Mouse (Mus musculus) lung, adult 18-20 months (tissue): ENCODE data around the gene Ubc.

ENCODE experiments used
- DNase-seq, 2 experiments: peaks; one replicate each; pipeline ENCODE4 v3.0.0; 2022; ENCODE audit warnings: mixed read lengths in 2 of 2

Ubc gene

DNA sequence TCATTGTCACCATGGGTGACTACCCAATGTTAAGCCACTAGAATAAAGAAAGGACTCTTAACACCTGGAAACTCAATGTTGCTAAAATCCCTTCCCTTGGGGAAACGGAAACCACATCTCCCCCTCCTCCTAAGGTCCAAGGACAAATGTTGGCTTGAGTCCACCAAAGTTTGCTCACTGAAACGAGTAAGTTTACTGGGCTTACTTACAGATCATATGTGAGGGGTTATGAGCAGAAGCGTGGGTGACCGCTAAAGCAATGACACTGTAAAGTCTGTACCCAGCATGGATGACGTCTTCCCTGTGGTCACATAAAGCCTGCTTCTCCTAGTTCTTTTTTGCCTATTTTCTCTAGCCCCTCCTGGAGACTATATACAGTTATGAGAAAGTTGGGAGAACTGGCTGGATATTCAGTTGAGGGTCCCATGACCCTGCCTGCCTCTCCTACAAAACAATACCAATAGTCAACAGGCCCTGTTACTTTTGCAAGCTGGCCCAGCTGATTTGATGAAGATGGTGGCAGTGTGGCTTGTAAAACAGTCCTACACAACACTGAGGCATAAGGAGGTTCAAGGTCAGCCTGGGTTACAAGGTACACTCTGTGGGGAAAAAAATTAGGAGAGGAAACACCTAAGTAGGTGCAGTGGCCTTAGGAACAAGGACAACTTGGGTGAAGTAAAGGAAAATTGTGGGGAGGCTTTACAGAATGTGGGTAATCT, 7.9 kb downstream of the Ubc start:
- DNase-seq = no peak

DNA sequence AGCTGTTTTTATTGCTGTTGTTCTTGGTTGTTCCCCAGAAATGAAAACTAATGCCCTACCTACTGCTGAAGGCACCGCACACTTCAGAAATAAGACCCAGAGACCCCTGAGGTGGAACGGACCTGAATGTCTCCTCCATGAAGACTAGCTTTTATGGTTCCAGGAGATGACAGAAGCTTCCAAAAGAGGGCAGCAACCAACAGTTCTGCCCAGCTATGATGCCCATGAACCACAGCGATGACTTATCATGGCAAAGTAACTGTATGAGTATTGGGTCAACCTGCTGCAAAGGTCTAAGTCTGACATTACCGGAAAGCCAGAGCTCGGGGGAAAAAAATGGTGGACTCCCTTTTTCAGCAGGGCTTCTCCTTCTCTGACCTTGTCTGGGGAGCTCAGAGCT, 11.1 kb downstream of the Ubc start:
- no peak for DNase-seq

DNA sequence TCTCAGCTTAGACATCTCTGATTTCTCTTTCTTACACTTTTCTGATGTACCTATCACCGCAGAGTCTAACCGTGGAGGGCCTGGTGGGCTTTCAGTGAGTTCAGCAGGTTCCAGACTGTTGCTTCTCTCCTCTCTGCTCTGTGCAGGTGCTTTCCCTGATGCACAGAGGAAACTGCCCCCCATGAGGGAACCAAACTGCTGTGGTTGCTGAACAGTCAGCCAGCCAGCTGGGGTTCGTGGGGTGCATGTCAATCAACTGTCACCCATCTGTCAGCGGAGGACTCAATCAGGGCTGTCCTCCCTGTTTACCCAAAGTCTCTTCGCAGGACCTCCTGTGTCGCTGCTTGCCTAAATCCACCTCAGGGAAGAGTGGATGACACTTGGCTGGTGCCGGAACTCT, 12.8 kb downstream of the Ubc start:
- no peak for DNase-seq

DNA sequence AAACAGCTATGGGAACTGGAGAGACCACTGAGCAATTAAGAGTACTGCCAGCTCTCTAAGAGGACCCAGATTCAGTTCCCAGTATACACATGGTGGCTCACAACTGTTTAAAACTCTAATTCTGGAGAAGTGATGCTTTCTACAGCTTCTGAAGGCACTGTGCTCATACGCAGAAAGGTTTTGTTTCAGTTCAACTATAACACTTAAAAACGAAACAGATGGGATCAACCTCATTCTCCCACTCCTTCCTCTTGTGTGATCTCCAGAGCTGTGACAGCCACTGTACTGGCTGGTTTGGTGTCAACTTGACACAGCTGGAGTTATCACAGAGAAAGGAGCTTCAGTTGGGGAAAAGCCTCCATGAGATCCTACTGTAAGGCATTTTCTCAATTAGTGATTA, 14.1 kb downstream of the Ubc start:
- no peak for DNase-seq

DNA sequence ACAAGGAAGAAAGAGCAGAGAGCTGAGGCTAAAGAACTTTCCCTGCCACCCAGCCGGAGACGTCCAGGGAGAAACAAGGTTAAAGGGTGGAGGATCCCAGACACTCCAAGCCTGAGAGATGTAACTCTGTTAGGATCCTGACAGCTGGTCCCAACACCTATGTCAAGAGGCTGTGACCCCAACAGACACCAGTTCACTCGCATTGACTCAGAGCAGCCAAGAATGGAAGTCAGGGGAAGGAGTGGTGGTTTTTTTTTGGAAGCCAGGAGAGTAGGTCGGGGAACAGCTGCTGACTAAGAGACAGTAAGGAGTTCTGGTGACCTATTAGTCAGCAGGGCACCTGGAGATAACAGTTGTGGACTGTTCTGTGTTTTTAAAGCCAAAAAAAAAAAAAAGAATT, 18.0 kb downstream of the Ubc start:
- no peak for DNase-seq

DNA sequence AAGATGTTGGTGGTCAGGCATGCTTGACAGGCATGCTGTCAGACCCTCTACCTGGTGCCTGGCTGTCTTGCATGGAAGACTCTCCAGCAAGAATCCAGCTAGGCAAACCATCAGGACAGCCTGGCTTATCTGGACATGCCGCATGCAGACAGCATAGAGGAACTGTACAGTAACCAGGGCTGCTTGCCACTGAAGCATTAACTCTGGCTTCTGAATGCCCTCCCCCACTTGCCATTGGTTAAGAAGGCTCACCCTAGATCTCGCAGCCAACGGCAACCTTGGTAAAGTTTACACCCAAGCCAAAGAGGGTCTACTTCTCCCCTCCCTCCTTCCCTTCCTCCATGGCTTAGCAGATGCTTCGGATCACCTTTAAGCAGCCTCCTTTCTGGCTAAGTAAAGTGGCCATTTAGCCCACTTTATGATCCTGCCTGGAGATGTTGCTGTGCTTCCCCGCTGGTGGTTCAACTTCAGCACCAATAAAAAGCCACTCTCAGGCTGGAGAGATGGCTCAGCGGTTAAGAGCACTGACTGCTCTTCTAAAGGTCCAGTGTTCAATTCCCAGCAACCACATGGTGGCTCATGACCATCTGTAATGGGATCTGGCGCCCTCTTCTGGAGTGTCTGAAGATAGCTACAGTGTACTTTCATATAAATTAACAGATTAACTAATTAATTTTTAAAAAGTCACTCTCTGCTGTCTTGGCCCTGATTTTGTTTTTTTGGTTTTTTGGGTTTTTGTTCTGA, 18.9 kb downstream of the Ubc start:
- DNase-seq = no peak

DNA sequence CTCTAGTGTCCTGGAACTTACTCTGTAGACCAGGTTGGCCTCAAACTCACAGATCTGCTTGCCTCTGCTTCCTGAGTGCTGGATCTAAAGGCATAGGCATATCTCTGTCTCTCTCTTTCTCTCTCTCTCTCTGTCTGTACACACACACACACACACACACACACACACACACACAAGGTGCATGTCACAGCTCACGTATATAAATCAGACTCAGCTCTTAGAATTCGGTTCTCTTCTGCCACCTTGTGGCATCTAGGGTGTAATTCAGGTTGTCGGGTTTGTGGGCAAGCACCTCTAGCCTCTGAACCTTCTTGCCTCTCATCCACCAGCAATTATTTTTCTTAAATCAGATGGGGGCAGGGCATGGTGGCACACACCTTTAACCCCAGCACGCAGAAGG, 21.4 kb downstream of the Ubc start:
- DNase-seq = peak; percentile 61 to 66

DNA sequence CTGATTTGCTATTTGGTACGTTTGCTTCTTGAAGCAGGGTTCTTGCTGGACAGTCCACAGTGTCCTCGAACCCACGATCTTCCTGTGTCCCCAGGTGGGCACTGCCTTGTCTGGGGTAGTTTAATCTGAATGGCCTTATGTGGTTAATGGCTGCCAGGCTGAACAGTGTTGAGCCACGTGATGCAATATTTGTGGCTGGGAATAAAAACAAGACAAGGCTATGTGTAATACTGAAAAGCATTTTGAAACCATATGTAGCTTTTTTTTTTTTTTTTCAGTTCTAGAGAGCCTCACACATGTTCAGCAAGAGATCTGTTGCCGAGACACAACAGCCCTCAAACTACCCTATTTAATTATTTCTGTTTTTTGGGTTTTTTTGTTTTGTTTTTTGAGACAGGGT, 21.8 kb downstream of the Ubc start:
- DNase-seq = no peak

DNA sequence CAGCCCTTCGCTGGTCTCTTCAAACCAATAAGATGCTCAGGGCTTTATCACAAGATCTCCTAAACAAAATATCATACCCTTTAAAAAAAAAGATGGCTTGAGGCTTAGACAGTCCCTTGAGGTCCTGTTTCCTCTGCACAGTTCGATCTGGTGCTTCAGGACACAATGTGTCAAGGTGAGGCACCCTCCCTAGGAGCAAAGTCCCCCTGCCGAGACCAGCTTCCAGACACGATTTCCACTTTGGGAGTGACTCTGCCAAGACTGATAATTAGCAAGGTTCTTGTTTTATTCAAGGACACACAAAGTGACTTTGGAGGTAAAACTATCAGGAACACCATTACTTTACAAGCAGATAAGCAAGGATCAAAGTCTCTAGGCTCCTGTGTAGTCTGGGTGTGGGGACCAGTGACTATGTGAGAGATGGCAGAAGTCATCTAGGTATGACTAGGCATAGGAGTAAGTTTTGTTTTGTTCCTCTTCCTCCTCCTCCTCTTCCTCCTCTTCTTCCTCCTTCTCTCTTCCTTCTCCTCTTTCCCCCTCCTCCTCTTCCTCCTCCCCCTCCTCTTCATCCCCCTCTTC, 25.1 kb downstream of the Ubc start:
- no peak for DNase-seq

DNA sequence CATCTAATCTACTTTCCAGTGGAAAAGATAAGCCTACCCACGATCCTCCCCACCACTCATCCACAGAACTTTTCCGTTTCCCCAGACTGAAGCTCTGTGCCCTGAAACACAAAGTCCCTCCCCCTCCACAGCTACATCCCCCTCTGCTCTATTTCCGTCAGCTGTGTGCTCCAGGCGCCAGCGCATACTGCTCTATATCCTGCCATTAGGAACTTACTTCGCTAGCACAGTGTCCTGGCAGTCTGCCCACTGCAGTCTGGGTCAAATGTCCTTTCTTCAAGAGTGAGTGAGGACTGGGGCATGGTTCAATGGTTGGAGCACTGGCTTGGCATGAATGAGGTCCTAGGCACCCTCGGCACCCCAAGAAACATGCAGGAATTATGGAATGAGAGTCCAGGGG, 26.1 kb downstream of the Ubc start:
- DNase-seq = no peak

DNA sequence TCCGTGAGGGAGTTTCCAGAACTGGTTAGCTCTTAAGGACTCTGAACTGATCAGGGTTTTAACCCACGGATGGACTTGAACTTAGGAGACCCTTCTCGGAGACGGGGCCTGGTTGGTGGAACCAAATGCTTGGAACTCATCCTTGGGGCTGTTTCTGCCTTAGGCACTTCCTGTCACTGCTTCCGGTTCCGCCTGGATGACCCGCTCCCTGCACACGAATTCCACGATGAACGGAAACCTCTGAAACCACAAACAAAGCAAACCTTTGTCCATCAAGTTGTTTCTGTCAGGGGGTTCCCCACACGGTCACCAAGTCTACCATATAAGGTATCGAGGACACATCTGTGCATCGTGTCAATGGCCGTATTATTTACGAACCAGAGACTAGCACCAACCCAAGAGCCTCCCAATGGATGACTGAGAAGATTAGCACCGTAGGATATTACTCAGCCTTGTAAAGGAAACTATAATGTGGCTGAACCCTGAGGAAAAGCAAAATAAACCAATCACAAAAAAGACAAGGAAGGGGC, 29.0 kb downstream of the Ubc start:
- no peak for DNase-seq

DNA sequence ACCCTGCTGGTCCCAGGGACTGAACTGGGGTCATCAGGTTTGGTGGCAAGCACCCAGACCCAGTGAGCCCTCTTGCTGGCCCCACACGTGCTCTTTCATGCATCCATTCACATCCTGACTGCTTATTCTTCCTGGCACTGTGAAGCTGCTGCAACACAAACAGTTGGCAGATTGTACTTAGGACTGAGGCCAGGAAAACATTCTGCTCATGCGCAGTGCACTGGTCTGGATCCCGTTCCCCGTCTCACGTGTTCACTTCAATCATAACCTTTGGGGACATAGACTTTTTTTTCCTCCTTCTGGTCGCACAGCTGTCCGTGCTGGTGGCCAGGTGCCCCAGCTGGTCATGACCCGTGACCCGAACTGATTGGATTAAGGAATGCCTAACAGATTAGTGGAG, 29.4 kb downstream of the Ubc start:
- no peak for DNase-seq

DNA sequence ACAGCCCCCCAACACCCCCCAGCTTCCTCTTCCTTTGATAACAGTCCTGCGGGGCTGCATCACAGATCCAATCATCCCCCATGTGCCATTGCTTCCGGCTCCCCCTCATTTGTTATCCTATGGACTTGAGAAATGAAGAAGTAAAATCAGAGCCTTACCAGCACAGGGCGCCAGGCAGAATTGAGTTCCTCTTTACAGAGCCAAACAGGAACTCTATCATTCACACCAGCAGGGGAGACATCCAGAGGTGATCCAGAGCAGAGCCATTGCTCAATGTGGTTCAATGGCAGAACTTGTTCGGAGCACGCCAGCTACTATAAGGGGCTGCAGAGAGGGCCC, 31.8 kb downstream of the Ubc start:
- DNase-seq = peak; percentile 31 to 32

DNA sequence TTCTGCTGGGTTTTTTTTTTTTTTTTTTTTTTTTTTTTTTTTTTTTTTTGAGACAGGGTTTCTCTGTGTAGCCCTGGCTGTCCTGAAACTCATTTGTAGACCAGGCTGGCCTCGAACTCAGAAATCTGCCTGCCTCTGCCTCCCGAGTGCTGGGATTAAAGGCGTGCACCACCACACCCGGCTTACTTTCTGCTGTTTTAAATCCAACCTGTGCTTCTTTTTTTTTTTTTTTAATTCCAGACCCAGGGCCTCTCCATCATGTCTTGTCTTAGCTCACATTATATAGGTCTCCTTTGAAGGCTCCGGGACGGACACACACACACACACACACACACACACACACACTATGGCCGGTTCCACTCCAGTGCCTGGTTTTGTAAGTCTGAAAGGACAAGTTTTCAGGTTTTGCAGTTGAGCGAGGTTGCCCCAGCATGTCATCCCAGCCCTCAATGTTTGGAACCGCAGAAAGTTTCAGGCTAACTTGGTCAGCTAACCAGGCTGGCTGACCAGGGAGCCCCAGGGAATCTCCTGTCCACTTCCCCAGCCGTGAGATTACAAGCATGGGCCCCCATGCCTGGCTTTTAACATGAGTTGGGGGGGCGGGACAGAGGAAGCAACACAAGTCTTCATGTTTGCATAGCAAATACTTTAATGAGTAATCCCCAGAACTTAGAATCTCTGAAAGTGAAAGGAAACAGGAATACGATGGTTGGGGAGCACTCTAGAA, 32.3 kb downstream of the Ubc start:
- no peak for DNase-seq

DNA sequence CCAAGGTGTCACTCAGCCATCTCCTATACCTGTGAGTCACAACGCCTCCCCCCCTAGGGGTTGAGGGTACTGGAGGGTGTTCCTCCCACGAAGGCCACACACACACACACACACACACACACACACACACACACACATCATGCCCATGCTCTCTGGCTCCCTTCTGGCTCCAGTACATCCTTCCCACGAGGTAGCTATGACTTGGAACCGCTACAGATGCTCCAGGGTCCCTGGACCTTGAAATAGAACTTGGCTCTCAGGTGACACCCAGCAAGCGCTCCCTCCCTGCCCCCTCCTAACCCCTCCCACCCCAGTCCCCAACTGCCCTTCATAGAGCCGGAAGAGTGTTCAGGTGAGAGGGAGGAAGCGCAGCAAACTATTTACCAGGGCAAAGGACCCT, 34.4 kb downstream of the Ubc start:
- no peak for DNase-seq

DNA sequence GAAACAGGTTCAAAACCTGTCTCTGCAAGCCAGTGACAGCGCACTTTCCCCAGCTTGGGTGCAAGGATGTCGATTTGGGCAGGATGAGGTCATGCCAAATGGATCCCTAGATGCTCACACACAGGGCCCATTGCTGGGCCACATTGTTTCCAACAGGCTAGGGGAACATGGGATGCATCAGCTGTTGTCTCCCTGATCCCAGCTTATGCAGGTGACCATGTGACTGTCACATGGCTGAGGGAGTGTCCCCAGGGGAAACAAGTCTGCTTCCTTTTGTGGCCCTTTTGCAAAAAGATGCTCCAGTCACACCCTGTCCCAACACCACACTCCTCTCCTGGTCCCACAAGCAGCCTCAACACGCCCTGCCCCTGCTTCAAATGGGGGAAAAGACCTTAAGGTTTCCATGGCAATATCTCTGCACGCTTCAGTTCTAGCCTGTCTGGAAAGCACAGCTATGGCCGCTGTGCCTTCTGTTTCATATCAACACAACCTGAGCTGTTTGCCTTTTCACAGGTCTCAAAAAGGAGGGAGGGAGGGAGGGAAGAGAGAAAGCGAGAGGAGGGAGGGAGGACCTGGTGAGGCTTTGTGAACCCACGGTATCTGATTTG, 35.0 kb downstream of the Ubc start:
- DNase-seq = no peak

DNA sequence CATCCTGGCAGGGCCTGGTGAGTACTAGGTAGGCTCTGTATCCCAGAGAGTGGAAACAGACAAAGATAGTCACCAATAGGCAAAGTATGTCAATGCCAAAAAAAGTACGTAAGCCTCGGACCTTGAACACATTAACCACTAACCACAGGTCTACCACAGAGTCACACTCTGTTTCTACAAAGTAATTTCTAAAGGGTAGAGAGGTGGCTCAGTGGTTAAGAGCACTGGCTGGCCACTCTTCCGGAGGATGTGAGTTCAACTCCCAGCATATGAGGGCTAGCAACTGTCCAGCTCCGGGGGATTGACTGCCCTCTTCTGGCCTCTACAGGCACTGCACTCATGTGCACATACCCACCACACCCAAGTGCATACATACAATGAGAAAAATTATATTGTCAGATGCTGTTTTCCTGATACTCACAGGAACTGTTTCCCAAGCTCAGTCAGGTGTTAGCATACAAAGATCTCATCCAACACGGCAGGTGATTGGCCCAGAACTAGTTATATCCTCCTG, 37.2 kb downstream of the Ubc start:
- DNase-seq = no peak

DNA sequence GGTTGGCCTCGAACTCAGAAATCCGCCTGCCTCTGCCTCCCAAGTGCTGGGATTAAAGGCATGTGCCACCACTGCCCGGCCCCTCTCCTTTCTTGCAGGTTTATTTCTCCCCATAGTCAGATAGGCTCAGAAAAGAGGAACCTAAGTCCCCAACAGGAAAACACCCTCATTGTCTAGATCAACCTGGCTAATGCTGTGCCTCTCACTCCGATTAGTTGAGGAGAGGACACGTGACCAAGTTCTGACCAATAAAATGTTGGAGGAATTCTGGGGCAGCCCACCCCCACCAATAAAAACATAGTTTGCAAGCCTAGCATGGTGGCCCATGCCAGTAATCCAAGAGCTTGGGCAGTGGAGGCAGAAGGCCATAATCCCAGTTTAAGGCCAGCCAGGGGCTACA, 38.1 kb downstream of the Ubc start:
- no peak for DNase-seq

DNA sequence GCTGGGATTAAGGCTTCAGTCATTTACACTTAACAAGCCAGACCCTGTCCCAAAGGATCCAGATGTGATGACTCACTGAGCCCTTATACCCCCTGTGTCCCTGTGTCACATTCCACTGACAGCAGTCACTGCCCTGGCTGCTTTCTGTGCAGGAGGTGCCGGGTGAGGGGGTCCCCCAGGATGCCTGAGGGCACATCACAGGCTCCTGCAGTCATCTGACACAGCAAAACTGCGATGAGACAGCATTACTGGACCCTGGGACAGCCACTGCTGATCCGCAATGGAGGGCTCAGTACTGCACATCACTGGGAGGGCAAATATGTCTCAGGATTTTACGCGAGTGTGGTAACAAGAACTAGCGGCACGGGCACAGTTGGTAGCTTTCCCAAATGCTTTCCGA, 38.9 kb downstream of the Ubc start:
- no peak for DNase-seq

DNA sequence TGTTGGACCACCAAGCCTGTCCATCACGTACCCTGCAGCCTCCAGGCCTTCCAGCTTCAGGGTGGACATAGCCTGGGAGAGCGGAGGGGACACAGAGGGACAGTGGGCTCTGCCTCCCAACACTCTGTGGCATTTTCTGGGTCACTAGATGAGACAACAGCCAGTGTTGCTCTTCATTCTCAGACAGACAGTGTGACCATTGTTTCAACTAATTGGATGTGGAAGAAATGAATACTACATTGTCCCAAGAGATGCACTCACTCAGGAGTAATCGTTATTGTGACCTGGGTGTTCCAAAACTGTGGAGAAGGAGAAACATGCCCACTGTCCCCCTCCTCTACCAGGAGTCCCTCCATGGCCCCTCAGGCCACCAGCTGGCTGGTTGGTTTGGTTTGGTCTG, 40.6 kb downstream of the Ubc start:
- DNase-seq = no peak

DNA sequence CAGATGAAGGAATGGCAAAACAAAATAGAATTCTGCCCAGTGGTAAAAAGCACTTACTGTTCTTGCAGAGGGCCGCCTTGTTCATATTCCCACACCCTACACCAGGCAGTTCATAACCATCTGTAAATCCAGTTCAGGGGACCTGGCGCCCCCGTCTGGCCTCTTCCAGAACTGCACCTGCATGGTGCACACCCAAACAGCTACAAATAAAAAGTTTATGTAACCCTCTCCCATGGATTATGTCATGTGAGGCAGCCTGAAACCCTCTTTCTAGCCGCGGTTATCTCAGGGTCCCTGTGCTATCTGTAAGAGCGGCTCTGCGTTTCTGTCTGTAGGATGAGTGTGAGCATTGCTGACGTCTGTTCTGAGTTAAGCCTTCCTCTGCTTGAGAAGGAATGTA, 41.5 kb downstream of the Ubc start:
- peak; percentile 54 to 58 for DNase-seq

DNA sequence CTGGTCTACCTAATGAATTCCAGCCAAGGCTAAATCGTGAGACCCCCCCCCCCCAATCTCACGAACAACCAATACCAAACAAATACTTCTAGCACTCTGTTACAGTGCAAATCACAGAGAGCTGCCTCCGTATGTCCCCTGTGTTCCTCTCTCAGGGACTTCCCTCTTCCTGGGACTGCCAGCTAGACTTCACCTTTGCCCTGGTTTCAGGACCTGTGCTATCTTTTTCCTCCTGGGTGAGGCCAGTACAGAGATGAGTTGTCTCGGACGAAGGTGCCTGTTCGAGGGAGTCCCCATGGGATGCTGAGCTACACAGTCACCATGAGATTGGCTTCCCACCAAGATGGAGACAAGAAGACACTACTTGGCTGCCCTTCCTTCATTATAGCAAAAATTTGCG, 41.9 kb downstream of the Ubc start:
- no peak for DNase-seq

DNA sequence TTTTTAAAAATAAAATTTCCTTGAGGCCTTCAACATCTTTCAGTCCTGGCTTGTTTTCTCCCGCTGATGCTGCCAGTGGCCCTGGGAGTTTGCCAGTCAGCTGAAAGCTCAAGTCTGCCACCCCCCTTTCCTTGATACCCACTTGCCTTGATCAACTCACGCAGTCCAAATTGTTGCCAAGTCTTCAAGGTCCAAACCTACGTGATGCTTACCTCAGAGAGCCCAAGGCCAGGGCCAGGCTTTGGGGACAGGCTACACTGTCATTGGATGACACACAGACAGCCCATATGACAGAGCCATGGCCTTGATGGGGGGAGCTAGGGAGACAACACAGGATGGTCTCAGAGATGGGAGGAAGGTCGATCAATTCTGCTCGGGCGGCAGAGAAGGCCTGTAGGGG, 45.7 kb downstream of the Ubc start:
- DNase-seq = no peak
